Mouse (Mus musculus): ENCODE results near the gene Ccdc86. TPM values are rescaled to one million over a fixed set of nuclear protein-coding genes. Genes with fewer than 3 reads are reported as not detected.

Ccdc86 gene
- polyA plus RNA-seq (2012; rRNA removed) = 4.8 and 6.5 TPM in 2 replicates

DNA sequence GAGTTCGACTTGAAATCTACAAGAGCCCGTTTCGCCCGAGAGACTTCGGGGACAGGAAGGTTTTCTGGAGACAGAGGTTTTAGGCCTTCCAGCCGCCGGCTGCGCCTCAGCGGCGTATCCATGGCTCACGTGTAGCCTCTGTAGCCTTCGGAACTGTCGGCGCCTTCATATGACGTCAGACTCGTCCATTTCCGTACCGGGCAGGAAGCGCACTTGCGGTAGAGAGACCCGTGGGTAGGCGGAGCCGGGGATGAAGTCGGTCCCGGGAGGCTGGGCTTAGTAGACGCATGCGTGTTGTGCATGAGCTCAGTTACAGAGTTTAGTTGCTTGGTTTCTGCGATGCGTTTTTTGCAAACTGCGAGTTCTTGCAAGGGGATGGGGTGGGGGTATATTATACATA, at the start of gene Ccdc86:
Gene Ccdc86 (minus strand): TSS at position 155 of the 400 bp plus-strand sequence.
- peak; percentile 83 for DNase-seq (ENCODE audit: low read depth)

DNA sequence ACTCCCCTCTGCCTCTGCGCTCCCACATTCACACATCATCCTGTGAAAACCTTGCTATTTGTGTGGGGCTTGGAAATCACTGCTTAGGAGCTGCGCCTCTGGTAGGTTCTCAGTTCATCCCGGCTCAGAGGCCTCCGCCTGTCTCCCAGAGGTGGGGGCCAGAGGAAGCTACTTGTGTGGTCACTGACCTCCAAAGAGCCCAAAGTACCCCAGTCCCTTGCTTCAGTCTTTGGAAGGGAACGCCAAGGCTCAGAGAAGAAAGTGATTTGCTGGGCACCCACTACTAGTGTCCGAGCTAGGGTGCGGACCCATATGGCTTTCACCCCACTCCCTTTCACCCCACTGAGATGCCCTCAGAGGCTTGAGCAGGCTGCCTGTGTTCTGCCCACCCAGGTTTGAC, 44.1 kb upstream of the Ccdc86 start, which contains the start of gene Ms4a15:
Gene Ms4a15 (minus strand): TSS at position 101 of the 400 bp plus-strand sequence.
- DNase-seq (ENCODE audit: low read depth) = no peak

DNA sequence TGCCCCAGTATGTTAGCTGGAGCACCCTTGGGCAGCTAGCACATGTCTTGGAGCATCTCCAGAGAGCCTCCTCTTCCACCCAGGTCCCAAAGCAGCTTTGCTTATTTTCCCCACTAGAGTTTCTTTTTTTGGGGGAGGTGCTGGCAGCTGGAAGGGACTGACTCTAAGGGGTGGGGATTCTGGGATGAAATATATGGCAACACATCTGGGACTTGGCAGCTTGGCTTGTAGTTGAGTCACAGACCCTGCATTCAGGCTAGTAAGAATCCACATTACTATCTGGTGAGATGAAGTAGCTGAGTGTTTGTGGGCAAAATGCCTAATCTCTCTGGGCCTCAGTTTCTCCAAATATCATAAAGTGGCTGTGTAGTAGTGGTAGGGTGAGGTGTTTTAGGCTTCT, 42.8 kb upstream of the Ccdc86 start:
- no peak for DNase-seq (ENCODE audit: low read depth)

DNA sequence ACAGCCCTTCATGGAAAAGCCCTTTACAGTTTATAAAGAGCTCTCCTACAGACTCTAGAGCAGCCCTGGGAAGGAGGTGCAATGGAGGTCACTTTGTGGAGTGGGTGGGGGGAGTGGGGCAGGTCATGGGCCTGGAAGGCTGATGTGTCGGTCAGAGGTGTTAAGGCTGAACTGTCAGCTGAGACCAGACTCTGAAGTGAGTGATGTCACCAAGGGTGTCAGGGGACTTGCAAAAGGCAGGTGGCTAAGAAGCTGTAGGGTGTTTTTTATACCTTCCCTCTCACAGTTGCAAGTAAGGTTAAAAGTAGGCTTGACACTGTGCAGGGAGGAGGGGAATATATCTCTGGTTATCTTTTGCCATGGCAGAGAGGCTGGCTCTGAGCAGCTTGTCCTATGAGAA, 41.7 kb upstream of the Ccdc86 start:
- no peak for DNase-seq (ENCODE audit: low read depth)

DNA sequence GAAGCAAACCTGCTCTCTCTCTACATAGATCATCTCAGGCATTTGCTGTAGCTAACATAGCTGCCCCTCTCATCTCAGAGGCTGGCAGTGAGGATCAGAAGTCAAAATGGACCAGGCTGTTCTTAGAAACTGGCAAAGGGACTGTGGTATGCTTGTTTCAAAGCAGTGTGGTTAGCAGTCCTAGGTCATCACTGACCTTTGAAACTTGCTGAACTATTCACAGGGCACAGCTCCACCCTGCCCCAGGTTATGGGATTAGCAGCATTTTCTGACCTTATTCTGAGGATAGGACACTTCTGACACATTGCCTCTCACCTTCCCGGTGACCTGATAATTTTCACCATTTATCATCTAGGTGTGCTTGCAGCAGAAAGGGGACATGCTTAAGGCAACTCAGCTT, 39.5 kb upstream of the Ccdc86 start:
- no peak for DNase-seq (ENCODE audit: low read depth)

DNA sequence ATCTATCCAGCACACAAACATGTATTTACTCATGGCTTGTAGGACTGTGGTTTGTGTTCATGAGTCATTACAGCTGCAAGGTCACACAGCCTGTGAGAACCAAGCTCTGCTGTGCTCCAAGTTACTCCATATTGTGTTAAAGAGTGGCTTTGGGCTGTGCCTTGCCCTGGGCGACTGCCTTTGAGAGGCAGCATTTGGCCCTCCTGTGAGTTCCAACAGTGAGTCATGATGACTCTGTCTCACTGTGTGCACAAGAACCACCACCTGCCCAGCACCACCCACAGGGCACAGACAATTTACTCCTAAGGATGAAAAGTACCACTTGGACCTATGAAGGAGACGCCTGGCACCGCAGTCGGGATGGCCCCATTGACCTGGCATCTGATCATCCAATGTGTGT, 36.8 kb upstream of the Ccdc86 start:
- DNase-seq (ENCODE audit: low read depth) = no peak

DNA sequence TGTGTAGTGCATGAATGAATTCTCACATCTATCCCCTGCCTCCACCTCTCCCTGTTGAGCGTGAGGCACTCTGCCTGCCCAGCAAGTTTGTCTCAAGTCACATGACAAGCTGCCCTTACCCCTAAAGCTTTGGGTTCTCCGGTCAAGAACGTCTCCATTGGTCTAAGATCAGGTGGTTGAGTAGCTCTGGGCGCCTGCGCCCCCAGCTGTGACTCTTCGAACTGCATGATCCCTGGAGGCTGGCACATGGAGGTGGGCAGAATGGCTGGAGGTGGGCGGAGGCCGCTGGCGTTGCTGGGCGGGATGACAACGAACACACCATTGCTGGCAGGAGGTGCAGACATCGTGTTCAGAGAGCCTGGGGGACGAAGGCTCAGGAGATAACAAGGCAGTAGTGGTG, 35.5 kb upstream of the Ccdc86 start:
- DNase-seq (ENCODE audit: low read depth) = no peak

DNA sequence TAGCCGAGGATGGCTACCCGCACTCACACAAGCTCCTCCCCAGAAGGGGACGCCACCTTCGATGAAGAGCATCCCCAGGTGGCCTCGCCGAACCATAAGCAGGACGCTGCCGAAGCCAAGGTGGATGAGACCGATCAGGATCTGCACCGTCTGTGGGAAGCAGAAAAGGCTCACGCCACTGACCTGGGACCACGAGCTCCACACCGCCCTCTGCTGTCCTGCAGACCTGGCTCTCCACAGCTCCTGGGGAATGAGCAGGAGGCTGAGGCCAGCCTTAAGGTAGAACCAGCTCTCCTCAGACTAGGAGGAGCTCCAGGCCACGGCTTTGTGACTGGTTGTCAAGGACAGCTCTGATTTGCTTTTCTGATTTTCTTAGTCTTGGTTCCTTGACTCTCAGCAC, 34.1 kb upstream of the Ccdc86 start:
- no peak for DNase-seq (ENCODE audit: low read depth)

DNA sequence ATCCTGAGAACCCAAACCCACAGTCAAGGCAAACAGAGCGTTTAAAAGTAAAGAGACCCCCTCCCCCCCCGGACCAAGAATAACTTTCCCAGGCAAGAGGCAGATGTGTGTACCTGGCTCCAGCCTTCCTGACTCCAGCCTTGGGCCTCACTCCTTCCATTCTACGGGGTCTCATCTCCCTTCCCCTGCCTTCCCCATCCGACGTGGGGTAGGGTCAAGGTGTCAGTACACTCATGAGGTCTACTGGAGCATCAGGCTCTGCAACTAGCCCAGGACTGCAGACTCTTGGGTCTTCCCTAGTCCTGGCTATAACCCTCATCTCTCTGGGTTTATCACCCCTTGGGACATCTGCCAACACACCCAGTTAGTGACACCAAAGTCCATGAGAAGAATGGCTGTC, 31.1 kb upstream of the Ccdc86 start:
- no peak for DNase-seq (ENCODE audit: low read depth)

DNA sequence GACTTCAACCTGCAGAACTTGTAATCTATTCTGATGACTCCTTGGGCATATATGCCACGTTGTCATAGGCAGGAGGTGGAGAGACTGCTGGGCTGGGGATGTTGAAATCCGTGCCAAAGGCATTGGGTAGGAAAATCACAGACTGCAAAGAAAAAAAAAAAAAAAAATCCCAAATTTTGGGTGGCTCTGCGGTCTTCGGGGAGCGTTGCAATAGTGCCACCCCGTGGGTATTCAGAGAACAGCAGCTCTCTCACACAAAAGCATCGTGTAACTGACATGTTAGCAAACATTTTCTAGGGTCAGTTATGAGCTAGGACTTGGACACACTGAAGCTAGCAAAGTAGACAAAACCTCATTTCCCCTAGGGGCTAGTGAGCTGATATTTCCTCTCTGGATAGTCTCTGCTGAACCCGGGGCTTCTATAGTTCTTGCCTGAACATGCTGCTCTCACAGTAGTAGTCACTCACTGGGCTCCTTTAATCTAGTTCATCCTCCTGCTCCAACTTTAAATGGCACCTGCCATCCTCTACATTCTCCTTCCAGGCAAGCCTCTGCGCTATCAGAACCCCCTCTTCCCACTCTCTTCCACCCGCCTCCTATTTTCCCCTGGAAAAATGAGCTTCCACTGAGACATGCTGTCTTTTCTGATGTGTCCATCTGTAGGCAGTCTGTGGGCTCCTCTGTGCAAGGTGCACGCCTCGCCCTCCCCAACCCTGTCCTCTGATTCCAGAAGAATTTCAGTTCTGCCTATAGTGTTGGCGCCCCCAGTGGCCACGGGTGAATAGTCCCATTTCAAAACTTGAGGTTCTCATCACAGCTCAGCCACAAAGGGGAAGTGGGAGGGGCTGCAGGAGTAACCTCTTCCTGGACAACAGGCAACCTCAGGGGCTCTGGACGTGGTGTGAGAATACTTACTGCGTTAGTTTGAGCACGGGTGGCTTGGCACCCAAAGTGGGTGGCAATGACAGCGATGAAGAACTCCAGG, 30.4 kb upstream of the Ccdc86 start:
- DNase-seq (ENCODE audit: low read depth) = no peak

DNA sequence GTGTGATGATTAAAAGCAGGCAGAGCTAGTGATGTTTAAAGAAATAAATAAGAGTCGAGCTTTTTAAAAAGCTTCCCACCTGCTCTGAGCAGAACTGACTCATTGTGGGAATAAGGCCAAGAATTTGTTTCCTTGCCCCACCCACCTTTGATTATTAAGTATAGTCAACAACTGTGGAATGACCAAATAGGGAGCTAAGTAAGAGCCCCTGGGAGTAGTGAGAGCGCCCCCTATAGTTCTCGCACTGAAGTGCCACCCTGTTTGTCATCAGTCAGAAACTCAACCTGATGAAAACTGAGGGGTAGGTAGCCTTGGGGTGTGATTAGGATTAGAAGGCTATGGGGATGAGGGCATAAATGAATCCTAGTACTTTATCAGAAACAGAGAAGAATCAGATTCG, 27.3 kb upstream of the Ccdc86 start:
- no peak for DNase-seq (ENCODE audit: low read depth)

DNA sequence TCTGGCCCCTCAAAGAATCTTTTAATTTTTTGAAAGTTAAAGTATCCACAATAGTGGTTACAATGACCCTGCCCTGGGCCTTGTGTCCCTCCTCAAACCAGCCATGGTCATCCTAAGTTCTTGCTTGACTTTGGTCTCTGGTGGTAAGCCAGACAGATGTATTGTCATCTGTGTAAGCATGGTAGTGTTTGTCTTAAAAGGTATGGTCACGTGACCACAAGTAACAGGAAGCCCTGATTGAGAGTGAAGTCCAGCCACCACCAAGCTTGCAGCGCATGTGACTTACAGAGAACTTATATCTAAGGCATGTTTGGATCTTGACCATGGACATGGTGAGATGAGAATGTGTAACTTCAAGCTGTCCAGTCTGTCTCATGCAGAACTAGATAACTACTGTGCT, 26.1 kb upstream of the Ccdc86 start:
- DNase-seq (ENCODE audit: low read depth) = no peak

DNA sequence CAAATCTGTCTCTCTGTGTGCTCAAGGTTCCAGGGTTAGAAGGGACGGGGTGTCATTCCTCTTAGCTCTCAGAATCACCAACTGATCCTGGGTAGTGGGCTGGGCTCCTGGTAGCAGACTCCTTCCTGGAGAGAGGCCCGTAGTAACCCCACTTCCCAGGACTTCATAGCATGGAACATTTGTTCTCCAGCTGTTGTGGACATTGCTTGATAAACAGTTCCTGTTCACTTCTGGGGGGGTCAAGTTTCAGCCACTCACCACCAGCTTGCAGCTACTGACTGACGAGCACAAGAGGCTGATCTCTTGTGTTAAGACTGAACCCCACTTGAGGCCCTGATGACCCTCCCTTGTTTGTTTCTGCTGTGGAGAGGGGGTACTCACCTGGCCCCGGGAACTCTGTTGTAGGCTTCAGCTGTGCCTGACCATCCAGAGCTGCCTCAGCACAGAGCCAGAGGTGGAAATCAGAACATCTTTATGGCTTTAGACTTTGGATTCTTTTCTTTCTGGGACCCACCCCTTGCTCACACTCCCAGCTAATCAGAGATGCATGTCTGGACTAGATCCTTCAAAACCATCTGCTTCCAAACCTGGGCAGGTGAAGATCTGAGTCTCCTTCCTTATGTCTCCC, 25.3 kb upstream of the Ccdc86 start, which contains the start of gene Ms4a10:
Gene Ms4a10 (minus strand): TSS at position 433 of the 628 bp plus-strand sequence.
- DNase-seq (ENCODE audit: low read depth) = no peak

DNA sequence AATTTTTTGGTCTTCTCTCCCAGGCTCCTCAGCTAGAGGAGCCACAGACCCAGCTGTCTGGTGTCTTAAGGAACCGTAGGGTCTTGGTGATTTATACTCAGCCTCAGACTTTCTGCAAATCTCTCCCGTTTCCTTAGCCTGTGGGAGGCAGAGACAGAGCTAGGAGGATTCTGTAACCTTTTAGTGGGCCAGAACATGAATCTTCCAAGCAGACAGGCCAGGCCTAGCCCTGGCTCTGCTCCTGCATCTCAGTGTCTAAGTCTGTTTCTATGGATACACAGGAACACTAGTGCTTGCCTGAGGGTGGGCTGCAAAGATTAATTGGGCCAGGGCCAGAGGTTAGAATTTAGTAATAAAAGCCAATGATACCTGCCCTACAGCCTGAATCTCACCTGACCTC, 24.1 kb upstream of the Ccdc86 start:
- no peak for DNase-seq (ENCODE audit: low read depth)

DNA sequence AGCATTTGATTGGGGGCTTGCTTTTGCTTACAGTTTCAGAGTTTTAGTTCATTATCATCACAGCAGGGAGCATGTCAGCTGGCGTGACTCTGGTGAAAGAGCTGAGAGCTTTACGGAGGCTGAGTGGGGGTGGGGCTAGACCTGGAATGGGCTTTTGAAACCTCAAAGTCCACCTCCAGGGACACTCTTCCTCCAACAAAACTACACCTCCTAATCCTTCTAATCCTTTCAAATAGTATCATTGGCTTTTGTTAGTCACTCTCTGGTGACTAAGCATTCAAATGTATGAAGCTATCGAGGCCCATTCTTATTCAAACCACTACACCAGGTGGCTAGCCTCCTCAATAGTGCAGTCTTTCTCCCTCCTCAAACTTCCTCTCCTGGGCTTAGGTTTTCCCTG, 23.6 kb upstream of the Ccdc86 start:
- no peak for DNase-seq (ENCODE audit: low read depth)

DNA sequence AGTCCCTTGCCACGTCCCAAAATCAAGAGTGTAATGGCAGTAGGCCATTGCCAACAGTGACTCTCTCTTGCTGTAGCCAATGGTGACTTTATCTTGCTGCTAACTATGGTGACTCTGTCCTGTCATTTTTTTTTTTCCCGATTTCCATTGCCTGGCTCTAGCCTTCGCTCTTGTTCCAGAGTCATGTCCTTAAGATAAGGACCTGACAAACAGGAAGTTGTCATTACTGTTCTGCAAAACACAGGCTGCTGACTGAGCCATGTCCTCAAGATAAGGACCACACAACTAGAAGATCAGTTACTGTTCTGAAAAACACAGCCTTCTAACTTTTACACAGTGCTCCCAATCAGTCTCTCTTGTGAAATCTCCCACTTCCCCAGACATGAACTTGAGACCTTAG, 21.4 kb upstream of the Ccdc86 start:
- no peak for DNase-seq (ENCODE audit: low read depth)

DNA sequence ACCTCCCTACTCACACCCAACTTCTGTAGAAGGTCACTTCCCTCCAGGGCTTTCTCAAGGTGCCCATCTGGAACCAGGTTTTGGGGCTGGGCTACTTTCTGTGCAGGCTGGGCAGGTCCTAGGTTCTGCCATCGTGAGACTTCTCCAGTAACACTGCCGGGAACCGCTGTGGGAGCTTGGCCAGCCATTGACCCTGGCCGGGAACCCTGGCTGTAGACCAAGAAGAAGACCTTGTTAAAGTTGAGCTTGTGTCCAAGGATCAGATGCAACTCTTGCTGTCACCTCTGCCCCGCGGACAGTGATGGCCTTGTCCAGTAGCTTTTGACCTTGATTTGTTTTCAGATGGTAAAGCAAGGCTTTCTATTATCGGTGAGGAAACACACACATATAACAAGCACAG, 19.5 kb upstream of the Ccdc86 start:
- DNase-seq (ENCODE audit: low read depth) = no peak

DNA sequence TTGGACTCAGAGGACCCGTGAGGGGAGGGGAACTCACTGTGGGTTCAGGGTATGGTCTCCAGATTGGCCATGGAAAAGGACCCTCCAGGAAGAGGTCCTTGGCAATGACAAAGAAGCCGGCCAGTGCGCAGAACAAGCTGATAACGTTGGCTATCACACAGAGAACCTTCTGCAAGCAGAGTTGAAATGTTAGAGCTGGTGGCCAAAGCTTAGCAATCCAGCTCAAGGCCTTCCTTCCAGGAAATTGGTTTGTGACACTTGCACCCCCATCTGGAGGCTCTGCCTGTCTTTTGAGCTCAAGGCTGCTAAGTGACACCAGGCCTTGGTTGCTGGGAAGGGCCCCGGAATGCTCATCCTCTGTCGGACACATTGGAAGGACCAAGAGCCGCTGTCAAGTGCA, 16.7 kb upstream of the Ccdc86 start:
- no peak for DNase-seq (ENCODE audit: low read depth)

DNA sequence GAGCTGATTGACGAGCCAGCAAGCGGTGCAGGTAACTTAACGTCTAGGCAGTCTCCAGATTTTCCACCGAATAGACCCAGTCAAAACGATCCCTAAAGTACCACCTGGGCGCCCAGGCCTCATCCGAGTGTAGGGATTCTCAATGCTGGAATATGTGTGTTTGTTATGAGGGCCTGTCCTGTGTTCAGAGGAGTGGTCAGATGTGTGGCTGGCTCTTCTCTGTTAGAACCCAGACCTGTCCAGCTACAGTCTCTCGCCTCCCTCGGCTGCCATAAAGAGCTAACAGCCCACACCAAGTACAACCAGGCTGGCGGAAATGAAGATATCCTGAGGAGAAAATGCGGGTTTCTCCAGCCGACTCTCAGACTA, 10.9 kb upstream of the Ccdc86 start:
- no peak for DNase-seq (ENCODE audit: low read depth)

DNA sequence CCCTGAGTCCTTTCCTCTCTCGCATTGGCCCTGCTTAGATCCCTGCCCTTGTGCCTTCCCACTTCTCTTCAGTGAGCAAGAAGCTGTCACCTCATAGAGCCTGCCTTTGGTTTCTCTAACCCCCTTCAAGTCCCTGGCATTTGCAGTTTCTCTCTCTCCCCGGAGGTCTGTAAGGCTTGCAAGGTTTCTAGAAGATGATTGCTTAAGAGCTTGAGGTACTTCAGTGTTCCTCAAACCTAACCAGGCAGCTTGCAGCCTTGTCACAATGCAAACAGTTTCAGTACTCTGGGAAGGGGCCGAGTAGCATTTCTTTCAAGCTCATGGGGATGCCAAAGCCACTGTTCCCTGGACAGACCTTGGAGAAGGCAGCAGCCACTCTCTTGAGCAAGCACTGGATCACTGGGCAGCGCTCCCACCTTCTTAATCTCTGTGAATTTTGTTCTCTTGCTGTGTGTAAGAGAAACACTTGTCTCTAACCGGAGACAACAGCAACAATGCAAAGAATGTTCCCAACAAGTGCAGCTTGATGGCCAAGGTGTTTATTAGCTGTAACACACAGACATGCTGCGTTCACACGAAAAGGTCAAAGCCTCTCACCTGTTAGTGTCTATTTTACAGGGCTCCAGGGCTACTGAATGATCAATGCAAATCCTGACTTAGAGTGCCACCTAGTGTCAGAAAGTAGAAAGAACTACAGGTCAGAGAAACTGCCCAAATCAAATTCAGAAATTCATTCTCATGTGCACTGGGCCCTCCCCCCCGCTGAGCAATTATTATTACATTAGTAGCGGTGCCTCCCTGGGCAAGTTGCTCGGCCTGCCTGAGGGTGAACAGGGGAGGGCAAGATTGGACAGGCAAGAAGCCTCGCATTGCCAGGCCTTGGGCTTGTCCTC, 10.3 kb upstream of the Ccdc86 start:
- peak; percentile 31 for DNase-seq (ENCODE audit: low read depth)

DNA sequence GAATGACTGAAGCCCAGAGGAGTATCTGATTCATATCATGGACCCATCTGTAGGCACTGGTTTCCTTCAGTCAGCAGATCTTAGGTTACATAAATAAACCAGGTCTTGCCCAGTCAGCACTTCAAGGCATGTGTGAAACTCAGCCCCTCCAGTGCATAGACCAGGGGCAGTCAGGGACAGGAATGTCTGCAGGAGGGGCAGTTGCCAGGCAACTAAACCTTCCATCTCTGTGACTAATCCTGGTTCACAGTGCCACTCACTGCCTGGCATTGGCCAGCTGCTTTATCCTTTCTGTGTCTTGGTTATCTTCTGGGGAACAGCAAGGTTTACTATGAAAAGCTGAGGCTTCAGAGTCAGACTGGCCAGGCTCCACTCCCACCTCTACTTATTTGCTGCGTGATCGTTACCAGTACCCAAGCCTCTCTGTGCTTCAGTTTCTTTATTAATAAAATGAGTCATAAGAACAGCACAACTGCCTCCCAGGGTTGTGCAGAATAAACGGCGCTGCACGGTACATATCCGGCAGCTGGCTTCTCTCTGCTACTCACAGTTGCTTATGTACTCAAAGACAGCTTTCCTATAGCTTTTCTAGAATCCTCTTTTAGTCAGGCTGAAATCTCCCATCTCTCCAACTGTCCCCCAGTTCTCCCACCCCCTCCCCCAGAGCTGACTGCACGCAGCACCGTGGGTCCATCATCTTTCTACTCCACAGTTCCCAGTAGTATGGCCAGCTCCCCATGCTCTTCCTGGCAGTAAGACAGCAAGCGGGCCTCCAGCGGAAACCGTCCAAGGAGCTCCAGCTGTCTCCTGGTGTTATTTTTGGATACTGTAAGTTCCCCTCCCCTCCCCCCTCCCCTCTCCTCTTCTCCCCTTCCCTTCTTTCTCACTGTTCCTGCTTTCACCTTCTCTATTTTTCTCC, 3.2 kb upstream of the Ccdc86 start:
- DNase-seq (ENCODE audit: low read depth) = no peak

Measured in gonadal fat pad, adult 2 months (tissue).